ENCODE assay signal across 11 mouse cellular contexts in genomic region chr9:3000445-3000972, GRCm38 (mm10). TPM values are rescaled to one million over a fixed set of nuclear protein-coding genes. Genes with fewer than 3 reads are reported as not detected.
DNase-seq lines count a peak whose midpoint lies in the region; ATAC-seq and TF ChIP-seq lines count a peak whose summit lies in the region.
"Not testable (repeated sequence)": the region's sequence is repeated elsewhere in the genome, so short reads cannot be mapped to it uniquely, and the experiment has no call there.
"Had no signal": no experiment of that assay in that cellular context is flagged by ENCODE, and none has a peak within 500 bp of the region (broad histone marks: within the 10 kb centered on the region; RNA-seq: fewer than 3 reads in every experiment).

Gene Gm10722, plus strand, starts transcription at chr9:3000922.

- not testable (repeated sequence) for H3K4me3 ChIP-seq in embryonic facial prominence, embryonic 10.5 days; liver, adult 2 months (ENCODE audit: insufficient read depth, low read depth, low read length)

- not testable (repeated sequence) for H3K27ac ChIP-seq in embryonic facial prominence, embryonic 10.5 days (replicated peaks); liver, adult 2 months (replicated peaks; ENCODE audit: insufficient read depth, low read depth, low read length)

- WGBS in embryonic facial prominence, embryonic 10.5 days = 73% methylated on average over 12 of the region's 12 CpGs
- WGBS in liver, adult 2 months = 75% methylated on average over 12 of the region's 12 CpGs

- not testable (repeated sequence) for H3K79me2 ChIP-seq in liver, adult 2 months (ENCODE audit: control insufficient read depth, insufficient read depth, low read length)

- TF ChIP-seq CTCF in brain, embryonic 14.5 days (IDR thresholded peaks at IDR 0.05; ENCODE audit: borderline replicate concordance, extremely low read depth, insufficient read depth, insufficient read length); liver, adult 2 months (IDR thresholded peaks at IDR 0.05; ENCODE audit: low read depth, low read length): not testable (repeated sequence)

- not testable (repeated sequence) for H3K4me1 ChIP-seq in embryonic facial prominence, embryonic 10.5 days; liver, adult 2 months (ENCODE audit: control insufficient read depth, insufficient read depth, low read length)

- not testable (repeated sequence) for ATAC-seq in neutrophil, adult 5-6 weeks (ENCODE audit: extremely low read depth, insufficient number of reproducible peaks, low FRiP score, poor library complexity, severe bottlenecking)

- not testable (repeated sequence) for TF ChIP-seq POLR2A in brain, embryonic 14.5 days (IDR thresholded peaks at IDR 0.05; ENCODE audit: borderline replicate concordance, extremely low read depth, insufficient read depth, insufficient read length, poor library complexity, severe bottlenecking); liver, adult 2 months (IDR thresholded peaks at IDR 0.05; ENCODE audit: extremely low read depth, insufficient read depth, low read length)

- H3K36me3 ChIP-seq in embryonic facial prominence, embryonic 10.5 days (replicated peaks); liver, adult 2 months (ENCODE audit: control insufficient read depth, insufficient read depth, low read length): not testable (repeated sequence)

- H3K9ac ChIP-seq in liver, adult 2 months (ENCODE audit: low read depth, low read length) = not testable (repeated sequence)

- not testable (repeated sequence) for H3K9me3 ChIP-seq in embryonic facial prominence, embryonic 10.5 days

- H3K27me3 ChIP-seq in embryonic facial prominence, embryonic 10.5 days (replicated peaks; ENCODE audit: low read depth, poor library complexity, severe bottlenecking); liver, adult 2 months (ENCODE audit: control insufficient read depth, insufficient read depth, low read length): not testable (repeated sequence)

- peak; percentile 49 to 54 for DNase-seq in CD8-positive naive resting alpha-beta T cell, adult 2 months (ENCODE audit: low read depth in 2 of 2, low spot score in 2 of 2)
- peak; percentile 52 for DNase-seq in brain, embryonic 14.5 days (ENCODE audit: low read depth)
- DNase-seq in embryonic facial prominence, embryonic 10.5 days (ENCODE audit: low spot score) = peak; percentile 8
- DNase-seq in gastrocnemius, postnatal 25 days = peak; percentile 30
- DNase-seq in kidney, adult 9 months = peak; percentile 23
- peak; percentile 49 for DNase-seq in liver, adult 2 months (ENCODE audit: extremely low read depth, low read depth, low spot score)
- peak; percentile 50 for DNase-seq in thymus, postnatal 0 days (ENCODE audit: low spot score)

RNA-seq across cellular contexts. Expression of gene Gm10722, which starts in this region (rescaled TPM):
- polyA plus RNA-seq in brain, embryonic 14.5 days (2012; rRNA removed) = not detected in 2 replicates
- polyA plus RNA-seq in embryonic facial prominence, embryonic 10.5 days (2016; fragmentation: Nextera tagmentation; extraction: Ambion mirVana) = not detected in 2 replicates
- total RNA-seq in gastrocnemius, postnatal 25 days (2021) = not detected
- not detected in 2 replicates for total RNA-seq in liver, adult 2 months (2014; rRNA removed)
- not detected in 2 replicates for polyA plus RNA-seq in liver, adult 2 months (2012; rRNA removed)
- total RNA-seq in neutrophil, adult 5-6 weeks (2017) = 10.5 and 17.4 TPM in 2 replicates
- not detected in 2 replicates for polyA plus RNA-seq in thymus, postnatal 0 days (2015; fragmentation: Nextera tagmentation; extraction: Ambion mirVana)
- total RNA-seq: heart, adult 2 months; layer of hippocampus, postnatal 25 days had no signal
- polyA plus RNA-seq: heart, adult 2 months; midbrain, embryonic 15.5 days had no signal

Comparison
In these comparisons a context has a peak if more than half of its experiments do, and no peak if none do; other contexts are left out.
1. RNA of gene Gm10722 (total RNA-seq): 10.5 to 17.4 TPM in neutrophil, adult 5-6 weeks; not detected in gastrocnemius, postnatal 25 days and not detected in liver, adult 2 months; every median in the first group is over 10 times any median in the second.
2. Peak in DNase-seq in brain, embryonic 14.5 days; RNA of the gene not detected or under 1 TPM.
3. Peak in DNase-seq in embryonic facial prominence, embryonic 10.5 days; RNA of the gene not detected or under 1 TPM.
4. Peak in DNase-seq in gastrocnemius, postnatal 25 days; RNA of the gene not detected or under 1 TPM.
5. Peak in DNase-seq in liver, adult 2 months; RNA of the gene not detected or under 1 TPM.
6. Peak in DNase-seq in thymus, postnatal 0 days; RNA of the gene not detected or under 1 TPM.
7. Peak in every context shown above with its lines, with median percentiles within 50 percentile points of each other: DNase-seq.